Comparison of ENCODE assay signal across 24 mouse cellular contexts in genomic region chr4:129221097-129222010, GRCm38 (mm10). TPM values are rescaled to one million over a fixed set of nuclear protein-coding genes. Genes with fewer than 3 reads are reported as not detected.
DNase-seq lines count a peak whose midpoint lies in the region; ATAC-seq and TF ChIP-seq lines count a peak whose summit lies in the region.
"Had no signal": no experiment of that assay in that cellular context is flagged by ENCODE, and none has a peak within 500 bp of the region (broad histone marks: within the 10 kb centered on the region; RNA-seq: fewer than 3 reads in every experiment).

No protein-coding gene starts in this region.

- H3K4me2 ChIP-seq in hindbrain, embryonic 12.5 days (replicated peaks) = no peak overlapping the region
- no peak overlapping the region for H3K4me2 ChIP-seq in hindbrain, embryonic 16.5 days (ENCODE audit: low read length)
- H3K4me2 ChIP-seq: heart, embryonic 11.5 days; liver, embryonic 13.5 days; neural tube, embryonic 15.5 days had no signal

- no peak for TF ChIP-seq CTCF in cerebellum, adult 2 months (IDR thresholded peaks at IDR 0.05; ENCODE audit: borderline replicate concordance, insufficient read depth, low read depth, low read length)
- TF ChIP-seq CTCF in ES-Bruce4 (IDR thresholded peaks at IDR 0.05; ENCODE audit: low read depth, low read length) = no peak

- TF ChIP-seq POLR2A in cerebellum, adult 2 months (IDR thresholded peaks at IDR 0.05; ENCODE audit: borderline replicate concordance, insufficient read depth, low read length) = no peak
- TF ChIP-seq POLR2A in ES-Bruce4 (IDR thresholded peaks at IDR 0.05; ENCODE audit: insufficient read depth, low read length) = no peak

- TF ChIP-seq EP300 in ES-Bruce4 (IDR thresholded peaks at IDR 0.05; ENCODE audit: insufficient read depth, low read depth, low read length) = peak; percentile 62; the same call in 1 of the 2 replicates

- no peak for ATAC-seq in hindbrain, embryonic 12.5 days (ENCODE audit: low FRiP score)
- no peak for ATAC-seq in hindbrain, embryonic 16.5 days
- ATAC-seq in CD4-positive, CD25-positive, alpha-beta regulatory T cell, adult 4 months = no peak
- ATAC-seq: forebrain, embryonic 16.5 days; hindbrain, postnatal 0 days; intestine, embryonic 16.5 days; midbrain, embryonic 16.5 days had no signal

- peak in 1 of 2 experiments; percentile 35 for DNase-seq in cerebellum, adult 2 months
- no peak for DNase-seq in cerebellum, adult 11-12 months
- peak; percentile 68 for DNase-seq in ZHBTc4 (ENCODE audit: low read depth, low spot score)
- no peak for DNase-seq in right cerebral cortex, postnatal 14 days
- DNase-seq: adrenal gland, adult 8-10 months; kidney, adult 9 months; kidney, postnatal 14 days; liver, embryonic 13.5 days; lung, postnatal 14 days; right cerebral cortex, adult 18-20 months; thymus, adult 18-20 months; thymus, postnatal 36 days had no signal

- no peaks in the 10 kb centered on the region for H3K9me3 ChIP-seq in hindbrain, embryonic 12.5 days (replicated peaks)
- no peaks in the 10 kb centered on the region for H3K9me3 ChIP-seq in hindbrain, embryonic 16.5 days (ENCODE audit: control insufficient read depth, low read length)
- no peaks in the 10 kb centered on the region for H3K9me3 ChIP-seq in ES-Bruce4 (replicated peaks; ENCODE audit: control insufficient read depth, insufficient read depth, low read length, poor library complexity, severe bottlenecking)
- H3K9me3 ChIP-seq: embryonic facial prominence, embryonic 10.5 days; liver, embryonic 13.5 days; megakaryocyte, embryonic 14.5 days; neural tube, embryonic 15.5 days had no signal

- H3K9ac ChIP-seq in hindbrain, embryonic 12.5 days = peak overlapping the region; percentile 0; the same call in 1 of the 2 replicates
- no peak overlapping the region for H3K9ac ChIP-seq in hindbrain, embryonic 16.5 days (ENCODE audit: low read depth, low read length)
- H3K9ac ChIP-seq in ES-Bruce4 (ENCODE audit: low read depth, poor library complexity, severe bottlenecking) = peak overlapping the region; percentile 68
- H3K9ac ChIP-seq: liver, embryonic 13.5 days; neural tube, embryonic 15.5 days had no signal

- peaks cover 67% of the 10 kb centered on the region for H3K4me1 ChIP-seq in cerebellum, adult 2 months (ENCODE audit: control insufficient read depth, insufficient read depth, low read length)
- peaks cover 29% of the 10 kb centered on the region for H3K4me1 ChIP-seq in hindbrain, embryonic 12.5 days
- peaks cover 23% of the 10 kb centered on the region for H3K4me1 ChIP-seq in hindbrain, embryonic 16.5 days (ENCODE audit: control insufficient read depth, insufficient read depth, low read depth, low read length)
- H3K4me1 ChIP-seq in ES-Bruce4 (ENCODE audit: control insufficient read depth, insufficient read depth, low read length) = peaks cover 8% of the 10 kb centered on the region

- WGBS in cerebellum, adult 2 months = 62% methylated on average over 23 of the region's 23 CpGs
- WGBS in hindbrain, embryonic 12.5 days = 77% methylated on average over 23 of the region's 23 CpGs
- WGBS in hindbrain, embryonic 16.5 days = 77% methylated on average over 23 of the region's 23 CpGs

- no peaks in the 10 kb centered on the region for H3K27me3 ChIP-seq in cerebellum, adult 2 months (ENCODE audit: control insufficient read depth, insufficient read depth, low read length)
- peaks cover 30% of the 10 kb centered on the region for H3K27me3 ChIP-seq in hindbrain, embryonic 12.5 days
- H3K27me3 ChIP-seq in hindbrain, embryonic 16.5 days (replicated peaks; ENCODE audit: control insufficient read depth, insufficient read depth, low read length) = no peaks in the 10 kb centered on the region; the same call in 1 of the 2 replicates
- H3K27me3 ChIP-seq in ES-Bruce4 (ENCODE audit: control insufficient read depth, insufficient read depth, low read length, poor library complexity, severe bottlenecking) = no peaks in the 10 kb centered on the region
- H3K27me3 ChIP-seq: neural tube, embryonic 15.5 days had no signal

- peaks cover 82% of the 10 kb centered on the region for H3K36me3 ChIP-seq in hindbrain, embryonic 12.5 days
- H3K36me3 ChIP-seq in hindbrain, embryonic 16.5 days (ENCODE audit: control insufficient read depth, insufficient read depth, low read length) = peaks cover 38% of the 10 kb centered on the region
- peaks cover 62% of the 10 kb centered on the region for H3K36me3 ChIP-seq in ES-Bruce4 (ENCODE audit: control insufficient read depth, insufficient read depth, low read length, poor library complexity, severe bottlenecking)

- peak overlapping the region; percentile 65 for H3K27ac ChIP-seq in cerebellum, adult 2 months (ENCODE audit: insufficient read depth, low read length)
- H3K27ac ChIP-seq in hindbrain, embryonic 12.5 days = no peak overlapping the region
- no peak overlapping the region for H3K27ac ChIP-seq in hindbrain, embryonic 16.5 days (ENCODE audit: low read depth, low read length)
- peak overlapping the region; percentile 55; the same call in 1 of the 2 replicates for H3K27ac ChIP-seq in ES-Bruce4 (ENCODE audit: insufficient read depth, low read length)
- H3K27ac ChIP-seq: embryonic facial prominence, embryonic 10.5 days; hindbrain, postnatal 0 days; liver, embryonic 13.5 days; neural tube, embryonic 15.5 days had no signal

- no peak overlapping the region for H3K4me3 ChIP-seq in cerebellum, adult 2 months (replicated peaks; ENCODE audit: insufficient read depth, low read depth, low read length)
- no peak overlapping the region for H3K4me3 ChIP-seq in hindbrain, embryonic 12.5 days
- no peak overlapping the region for H3K4me3 ChIP-seq in hindbrain, embryonic 16.5 days (ENCODE audit: low read length)
- H3K4me3 ChIP-seq in ES-Bruce4 (ENCODE audit: low read depth, low read length) = peak overlapping the region; percentile 51
- H3K4me3 ChIP-seq: embryonic facial prominence, embryonic 10.5 days; liver, embryonic 13.5 days; megakaryocyte, embryonic 14.5 days; neural tube, embryonic 15.5 days had no signal

RNA-seq across cellular contexts. Expression of gene Yars, which starts 31.8 kb away (rescaled TPM):
- 104 and 107 TPM in 2 replicates for polyA plus RNA-seq in cerebellum, adult 2 months (2012; rRNA removed)
- 98.1 and 104 TPM in 2 replicates for polyA plus RNA-seq in hindbrain, embryonic 12.5 days (2016; fragmentation: Nextera tagmentation; extraction: Ambion mirVana)
- polyA plus RNA-seq in hindbrain, embryonic 16.5 days (2015; fragmentation: Nextera tagmentation; extraction: Ambion mirVana) = 108 and 112 TPM in 2 replicates
- 90.6 and 99.8 TPM in 2 replicates for polyA plus RNA-seq in ES-Bruce4 (2011; ENCODE audit: insufficient read depth, insufficient read length, low read depth, missing spikeins)
- polyA plus RNA-seq in CD4-positive, CD25-positive, alpha-beta regulatory T cell, adult 4 months (2017; shearing (Covaris generic)) = 10 to 100 TPM; 27.4 to 42.1 TPM

RNA-seq across cellular contexts. Expression of gene S100pbp, which starts 31.8 kb away (rescaled TPM):
- 28.5 and 31.3 TPM in 2 replicates for polyA plus RNA-seq in cerebellum, adult 2 months (2012; rRNA removed)
- 23.2 and 26.7 TPM in 2 replicates for polyA plus RNA-seq in hindbrain, embryonic 12.5 days (2016; fragmentation: Nextera tagmentation; extraction: Ambion mirVana)
- polyA plus RNA-seq in hindbrain, embryonic 16.5 days (2015; fragmentation: Nextera tagmentation; extraction: Ambion mirVana) = 19.1 and 21.6 TPM in 2 replicates
- polyA plus RNA-seq in ES-Bruce4 (2011; ENCODE audit: insufficient read depth, insufficient read length, low read depth, missing spikeins) = 80.0 and 83.5 TPM in 2 replicates
- polyA plus RNA-seq in CD4-positive, CD25-positive, alpha-beta regulatory T cell, adult 4 months (2017; shearing (Covaris generic)) = 10 to 100 TPM; 20.0 to 26.1 TPM

RNA-seq across cellular contexts. Expression of gene C77080, which starts 39.9 kb away (rescaled TPM):
- polyA plus RNA-seq in cerebellum, adult 2 months (2012; rRNA removed) = 15.6 and 18.5 TPM in 2 replicates
- 6.0 and 6.4 TPM in 2 replicates for polyA plus RNA-seq in hindbrain, embryonic 12.5 days (2016; fragmentation: Nextera tagmentation; extraction: Ambion mirVana)
- polyA plus RNA-seq in hindbrain, embryonic 16.5 days (2015; fragmentation: Nextera tagmentation; extraction: Ambion mirVana) = 7.0 and 10.8 TPM in 2 replicates
- polyA plus RNA-seq in ES-Bruce4 (2011; ENCODE audit: insufficient read depth, insufficient read length, low read depth, missing spikeins) = 50.2 and 55.1 TPM in 2 replicates
- polyA plus RNA-seq in CD4-positive, CD25-positive, alpha-beta regulatory T cell, adult 4 months (2017; shearing (Covaris generic)) = under 1 TPM; 0.20 to 0.27 TPM

Comparison
In these comparisons a context has a peak if more than half of its experiments do, and no peak if none do; other contexts are left out.
1. H3K27ac ChIP-seq: peak in cerebellum, adult 2 months (single experiment) and ES-Bruce4 (single experiment); none in hindbrain, embryonic 12.5 days (single experiment) and hindbrain, embryonic 16.5 days (single experiment).